Mouse (Mus musculus) kidney, adult 11 months (tissue): Measurements from ENCODE around the gene Nupl1.

ENCODE experiments used
- DNase-seq: peaks from one replicate; pipeline ENCODE4 v3.0.0; 2022

Nupl1 gene

GRCm38 (mm10) chr14:60219886-60220285 lies 31.3 kb downstream of the Nupl1 start:
- no peak for DNase-seq

DNA sequence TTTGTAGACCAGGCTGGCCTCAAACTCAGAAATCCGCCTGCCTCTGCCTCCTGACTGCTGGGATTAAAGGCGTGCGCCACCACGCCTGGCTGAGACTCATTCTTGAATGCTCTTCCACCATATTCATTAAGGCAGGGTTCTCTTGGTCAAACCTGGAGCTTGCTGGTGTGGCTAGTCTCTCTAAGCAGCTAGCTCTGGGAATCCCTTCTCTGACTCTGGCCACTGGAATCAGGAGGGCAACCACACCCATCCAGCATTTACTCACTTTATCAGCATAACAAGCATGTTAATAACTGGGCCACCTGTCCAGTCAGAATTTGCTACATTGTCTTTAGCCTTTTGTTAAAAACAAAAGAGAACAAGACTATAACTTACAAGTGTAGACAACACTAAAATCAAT lies 33.6 kb downstream of the Nupl1 start:
- DNase-seq, result no peak

DNA sequence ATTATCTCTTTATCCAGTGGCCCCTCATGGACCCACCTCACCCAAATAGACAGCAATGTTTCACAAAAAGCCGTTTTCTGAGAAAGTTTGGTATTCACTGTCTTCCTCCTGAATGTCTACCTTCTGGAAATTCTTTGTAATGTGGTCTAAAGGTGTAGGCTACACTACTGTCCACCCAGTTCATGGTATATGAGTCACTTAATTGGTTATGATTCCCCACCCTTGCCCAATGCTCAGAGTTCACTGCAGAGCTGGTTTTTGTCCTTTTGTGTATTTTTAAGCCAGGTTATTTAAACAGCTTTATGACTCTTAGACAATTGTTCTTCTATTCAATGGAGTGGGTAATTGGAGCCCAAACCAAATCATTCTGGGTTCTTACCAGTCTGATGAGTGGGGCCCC lies 35.1 kb downstream of the Nupl1 start:
- DNase-seq, result no peak

GRCm38 (mm10) chr14:60215000-60215399 lies 36.2 kb downstream of the Nupl1 start:
- no peak for DNase-seq

- no peak for DNase-seq
These were observed 37.2 kb downstream of the Nupl1 start for GRCm38 (mm10) chr14:60214040-60214439.

GRCm38 (mm10) chr14:60209166-60209565 lies 42.1 kb downstream of the Nupl1 start:
- no peak for DNase-seq

- DNase-seq, result no peak
These were observed 46.2 kb downstream of the Nupl1 start for GRCm38 (mm10) chr14:60204993-60205392.

- no peak for DNase-seq
These were observed 54.3 kb downstream of the Nupl1 start, which contains the start of gene Atp8a2 for GRCm38 (mm10) chr14:60196884-60197283. Gene Atp8a2, minus strand, starts transcription at chr14:60197179.

- DNase-seq, result no peak
These were observed 55.2 kb downstream of the Nupl1 start for GRCm38 (mm10) chr14:60195999-60196398.

DNA sequence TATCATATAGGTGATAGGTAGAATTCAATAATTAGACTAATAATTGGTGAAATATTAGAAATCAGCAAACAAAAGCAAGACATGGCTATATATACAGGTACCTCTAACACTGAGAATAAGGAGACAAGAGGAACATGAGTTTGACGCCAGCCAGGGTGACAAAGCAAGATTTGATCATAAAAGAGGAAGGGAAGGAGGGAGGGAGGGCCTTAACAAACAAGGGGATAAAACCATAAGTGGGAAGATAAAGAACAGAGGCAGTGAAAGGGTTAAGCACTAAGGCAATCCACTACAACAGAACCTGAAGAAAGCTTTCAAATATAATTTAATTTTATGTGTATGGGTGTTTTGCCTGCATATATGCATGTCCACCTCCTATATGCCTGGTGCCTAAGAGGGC lies 56.6 kb downstream of the Nupl1 start:
- DNase-seq, result no peak

GRCm38 (mm10) chr14:60189771-60190170 lies 61.5 kb downstream of the Nupl1 start:
- no peak for DNase-seq

- DNase-seq, result no peak
These were observed 62.9 kb downstream of the Nupl1 start for GRCm38 (mm10) chr14:60188201-60188825.

- no peak for DNase-seq
These were observed 69.9 kb downstream of the Nupl1 start for GRCm38 (mm10) chr14:60181306-60181705.

- no peak for DNase-seq
These were observed 72.7 kb downstream of the Nupl1 start for GRCm38 (mm10) chr14:60178571-60178955.

DNA sequence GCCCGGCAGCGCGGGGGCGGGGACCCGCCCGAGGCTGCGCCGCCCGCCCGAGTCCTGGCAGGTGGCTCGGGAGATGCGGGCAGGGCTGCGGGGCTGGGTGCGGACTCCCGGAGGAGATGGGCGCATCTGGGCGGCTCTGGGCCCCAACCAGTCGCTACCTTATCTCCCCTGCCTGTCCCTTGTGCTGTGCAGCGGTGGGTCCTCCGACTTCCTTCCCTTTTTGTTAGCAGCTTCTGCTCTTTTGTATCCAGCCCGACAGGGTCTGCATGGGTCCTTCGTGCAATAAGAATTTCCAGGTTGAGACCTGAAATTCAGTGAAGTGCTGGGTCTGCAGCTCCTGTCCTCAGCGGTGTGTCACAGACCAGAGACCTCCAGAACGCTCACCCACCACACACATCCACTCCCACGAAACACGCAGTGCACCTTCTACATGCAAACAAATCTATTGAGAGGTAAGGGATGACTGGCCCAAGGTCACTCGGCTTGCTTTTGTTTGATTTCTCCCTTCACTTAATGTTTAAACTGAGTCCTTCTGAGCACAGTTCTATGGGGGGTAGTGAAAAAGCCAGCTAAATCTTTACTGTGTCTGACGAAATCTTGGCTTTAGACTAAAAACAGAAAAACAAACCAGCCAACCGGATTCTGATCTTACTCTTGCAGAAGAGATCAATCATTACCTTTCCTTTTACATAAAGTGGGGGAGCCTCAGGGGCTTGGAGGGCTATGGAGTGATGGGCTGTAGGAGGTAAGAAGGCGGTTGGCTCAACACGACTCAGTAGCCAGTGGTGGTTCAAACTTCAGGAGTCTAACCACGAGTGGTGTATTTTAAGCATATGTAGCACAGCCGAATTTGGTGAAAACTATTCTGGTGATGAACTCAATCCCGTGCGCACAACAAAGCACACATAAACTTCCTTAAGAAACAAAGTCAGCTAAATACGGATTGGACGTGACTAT lies 73.3 kb downstream of the Nupl1 start:
- DNase-seq, result no peak

- peak; percentile 14 for DNase-seq
These were observed 74.2 kb downstream of the Nupl1 start for GRCm38 (mm10) chr14:60176891-60177613.

DNA sequence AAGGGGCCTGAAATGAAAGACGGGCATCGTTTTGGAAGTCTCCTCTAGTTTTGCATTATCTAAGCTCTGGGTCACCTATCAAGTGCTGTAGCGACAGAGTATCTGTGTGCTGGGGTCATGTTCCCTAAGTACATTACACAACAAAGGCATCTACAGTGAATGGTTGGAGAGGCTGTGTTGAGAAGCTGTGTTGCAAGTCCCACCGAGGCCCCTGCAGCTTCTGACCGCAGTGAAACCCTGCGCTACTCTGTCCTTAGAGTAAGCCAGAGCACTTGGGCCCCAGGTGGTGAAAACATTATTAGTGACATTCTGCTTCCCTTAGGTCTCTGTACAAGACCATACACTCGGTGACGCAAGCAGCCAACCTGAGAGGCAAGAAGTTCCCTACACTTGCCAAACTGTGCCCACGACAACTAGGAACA lies 74.8 kb downstream of the Nupl1 start:
- DNase-seq, result no peak

GRCm38 (mm10) chr14:60172286-60173055 lies 78.8 kb downstream of the Nupl1 start:
- no peak for DNase-seq

DNA sequence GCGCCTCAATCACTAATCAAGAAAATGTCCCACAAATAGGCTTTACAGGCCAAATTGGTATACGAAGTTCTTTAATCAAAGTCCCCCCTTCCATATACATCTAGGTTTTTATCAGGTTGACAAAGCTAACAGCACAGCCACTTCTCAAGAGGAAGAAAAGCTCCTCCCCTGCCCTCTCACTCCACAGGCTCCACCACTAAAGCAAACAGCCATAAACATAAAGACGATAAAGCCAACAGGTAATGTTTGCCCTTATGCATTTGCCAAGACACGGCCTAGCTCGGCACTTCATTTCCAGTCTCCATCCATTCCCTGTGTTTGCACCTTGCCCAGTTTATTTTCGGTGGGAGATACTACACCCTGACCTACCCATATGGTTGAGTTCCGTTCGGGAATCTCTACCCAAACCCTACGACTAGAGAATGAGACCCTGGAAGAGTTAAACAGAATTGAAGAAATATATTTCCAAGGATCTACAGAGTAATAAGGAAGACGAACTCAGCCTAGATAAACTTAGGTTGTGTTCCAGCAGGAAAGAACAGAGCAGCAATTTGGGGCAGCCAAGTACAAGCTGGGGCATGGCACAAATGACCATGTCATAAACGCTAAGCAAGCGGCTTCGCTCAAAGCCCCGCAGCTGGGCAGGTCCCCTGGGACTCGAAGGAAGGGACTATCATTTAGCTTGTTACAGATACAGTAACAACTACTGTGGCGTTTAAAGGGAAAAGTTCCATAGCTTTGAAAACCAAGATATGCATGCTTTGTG lies 80.2 kb downstream of the Nupl1 start:
- no peak for DNase-seq

DNA sequence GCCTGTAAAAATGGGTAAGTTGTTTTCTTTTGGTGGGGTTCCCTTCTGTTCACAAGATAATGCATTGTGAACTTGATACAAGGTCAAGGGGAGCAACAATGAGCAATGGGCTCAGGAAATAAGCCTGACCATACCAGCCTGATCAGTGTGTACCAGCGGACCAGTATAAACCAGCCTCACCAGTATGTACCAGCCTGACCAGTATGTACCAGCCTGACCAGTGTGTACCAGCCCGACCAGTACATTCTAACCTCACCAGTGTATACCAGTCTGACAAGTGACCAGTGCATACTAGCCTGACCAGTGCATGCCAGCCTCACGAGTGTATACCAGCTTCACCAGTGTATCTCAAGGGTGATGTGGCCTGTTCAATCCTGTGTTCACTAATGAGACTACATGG lies 87.9 kb downstream of the Nupl1 start:
- no peak for DNase-seq

GRCm38 (mm10) chr14:60152373-60152772 lies 98.9 kb downstream of the Nupl1 start:
- no peak for DNase-seq

DNA sequence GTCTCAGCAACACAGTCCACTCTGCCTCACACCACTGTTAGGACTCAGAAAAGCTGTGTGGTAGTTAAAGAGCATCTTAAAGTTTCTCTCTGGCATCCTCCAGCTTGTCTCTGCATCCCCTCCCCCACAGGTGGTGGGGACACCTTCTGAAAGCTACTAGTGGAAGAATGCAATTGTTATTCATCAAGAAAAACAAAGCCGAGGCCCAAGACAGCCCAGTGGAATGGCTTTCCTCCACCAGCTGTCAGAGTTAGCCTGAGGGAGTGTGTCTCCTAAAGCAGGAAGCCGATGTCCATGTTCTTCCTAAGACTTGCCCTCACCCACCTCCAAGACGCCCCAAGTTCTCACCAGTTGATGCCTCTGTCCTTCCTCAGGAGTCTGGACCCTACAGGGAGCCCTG lies 102.3 kb downstream of the Nupl1 start:
- no peak for DNase-seq
